In the genomic region with DNA sequence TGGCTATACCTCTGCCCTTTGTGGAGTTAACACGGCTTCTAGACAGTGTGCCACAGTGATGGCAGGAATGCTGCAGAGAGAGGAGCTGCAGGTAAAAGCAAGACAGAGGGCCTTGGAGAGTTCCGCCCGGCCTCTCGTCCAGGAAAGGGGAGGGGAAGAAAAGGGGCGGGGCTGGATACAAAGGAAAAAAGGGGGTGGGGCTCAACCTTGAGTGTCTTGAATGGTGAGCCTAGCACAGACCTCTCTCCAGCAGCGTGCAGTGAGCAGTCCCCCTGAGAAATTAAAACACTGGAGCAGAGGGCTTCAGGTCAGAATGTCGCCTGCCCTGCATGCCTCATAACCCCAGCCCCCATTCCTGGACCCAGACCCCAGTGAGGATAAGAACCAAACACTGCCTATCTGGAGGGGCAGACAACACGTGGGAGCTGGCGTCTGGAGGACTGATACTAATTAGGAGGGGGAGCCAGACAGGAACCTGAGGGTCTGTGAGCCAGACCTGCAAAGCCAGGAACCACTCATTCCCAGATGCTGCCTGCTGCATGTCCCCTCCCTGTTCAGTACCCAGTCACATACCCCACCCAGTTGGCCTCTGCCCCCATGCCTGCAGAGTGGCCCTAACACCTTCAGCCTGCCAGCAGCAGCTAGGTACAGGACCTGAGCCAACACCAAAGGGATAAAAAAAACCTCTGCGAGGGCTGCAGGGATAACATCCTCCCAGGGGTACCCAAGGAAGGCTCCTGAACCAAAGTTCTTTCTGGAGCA, we compare ENCODE assay signal across 9 mouse cellular contexts. TPM values are rescaled to one million over a fixed set of nuclear protein-coding genes. Genes with fewer than 3 reads are reported as not detected.
DNase-seq lines count a peak whose midpoint lies in the region; ATAC-seq and TF ChIP-seq lines count a peak whose summit lies in the region.
"Had no signal": no experiment of that assay in that cellular context is flagged by ENCODE, and none has a peak within 500 bp of the region (broad histone marks: within the 10 kb centered on the region; RNA-seq: fewer than 3 reads in every experiment).

No protein-coding gene starts in this region.

- 4% methylated on average over 10 of the region's 10 CpGs for WGBS in lung, embryonic 14.5 days
- 5% methylated on average over 9 of the region's 10 CpGs for WGBS in lung, adult 2 months
- WGBS in heart, embryonic 10.5 days = 8% methylated on average over 10 of the region's 10 CpGs
- WGBS in limb, embryonic 11.5 days = 2% methylated on average over 10 of the region's 10 CpGs
- WGBS in neural tube, embryonic 13.5 days = 7% methylated on average over 9 of the region's 10 CpGs

- ATAC-seq in lung, embryonic 14.5 days (ENCODE audit: insufficient read depth) = peak; percentile 85
- ATAC-seq in limb, embryonic 11.5 days (ENCODE audit: insufficient number of reproducible peaks, low FRiP score, low TSS enrichment, low read depth) = peak; percentile 89
- peak; percentile 52; the same call in 1 of the 2 replicates for ATAC-seq in neural tube, embryonic 13.5 days (ENCODE audit: low read depth)
- ATAC-seq in monocyte, adult 5-6 weeks (replicated peaks; ENCODE audit: insufficient number of reproducible peaks, low FRiP score, low TSS enrichment, poor library complexity, severe bottlenecking) = no peak

- H3K36me3 ChIP-seq in lung, embryonic 14.5 days (ENCODE audit: insufficient read depth) = no peaks in the 10 kb centered on the region
- no peaks in the 10 kb centered on the region for H3K36me3 ChIP-seq in heart, embryonic 10.5 days
- H3K36me3 ChIP-seq in limb, embryonic 11.5 days (ENCODE audit: control insufficient read depth, insufficient read depth, low read length) = no peaks in the 10 kb centered on the region
- no peaks in the 10 kb centered on the region for H3K36me3 ChIP-seq in neural tube, embryonic 13.5 days

- H3K4me1 ChIP-seq in lung, embryonic 14.5 days (ENCODE audit: insufficient read depth) = no peaks in the 10 kb centered on the region; the same call in 1 of the 2 replicates
- H3K4me1 ChIP-seq in lung, adult 2 months (ENCODE audit: control insufficient read depth, insufficient read depth, low read length) = no peaks in the 10 kb centered on the region
- peaks cover 50% of the 10 kb centered on the region for H3K4me1 ChIP-seq in heart, embryonic 10.5 days
- peaks cover 40% of the 10 kb centered on the region for H3K4me1 ChIP-seq in limb, embryonic 11.5 days (ENCODE audit: control insufficient read depth, insufficient read depth, low read length)
- H3K4me1 ChIP-seq in neural tube, embryonic 13.5 days (replicated peaks) = peaks cover 27% of the 10 kb centered on the region

- H3K27me3 ChIP-seq in lung, embryonic 14.5 days (ENCODE audit: insufficient read depth, low read length) = no peaks in the 10 kb centered on the region
- peaks cover 53% of the 10 kb centered on the region for H3K27me3 ChIP-seq in heart, embryonic 10.5 days (ENCODE audit: insufficient read depth, poor library complexity, severe bottlenecking)
- no peaks in the 10 kb centered on the region for H3K27me3 ChIP-seq in limb, embryonic 11.5 days (ENCODE audit: control insufficient read depth, insufficient read depth, low read length)
- no peaks in the 10 kb centered on the region for H3K27me3 ChIP-seq in neural tube, embryonic 13.5 days

- no peak for TF ChIP-seq CTCF in lung, embryonic 14.5 days (IDR thresholded peaks at IDR 0.05; ENCODE audit: low read depth)
- TF ChIP-seq CTCF in lung, adult 2 months (IDR thresholded peaks at IDR 0.05; ENCODE audit: insufficient read depth, low read length) = no peak

- TF ChIP-seq POLR2A in lung, adult 2 months (IDR thresholded peaks at IDR 0.05; ENCODE audit: borderline replicate concordance, extremely low read depth, low read depth, low read length) = no peak

- H3K9ac ChIP-seq in lung, embryonic 14.5 days = 0 out of 2 replicates have a peak overlapping the region, but pooled peaks have one; percentile 6
- H3K9ac ChIP-seq in limb, embryonic 11.5 days (ENCODE audit: low read length) = peak overlapping the region; percentile 55; the same call in 1 of the 2 replicates
- peak overlapping the region; percentile 52 for H3K9ac ChIP-seq in neural tube, embryonic 13.5 days
- H3K9ac ChIP-seq: liver, embryonic 14.5 days had no signal

- H3K4me2 ChIP-seq in lung, embryonic 14.5 days = peak overlapping the region; percentile 50
- H3K4me2 ChIP-seq in limb, embryonic 11.5 days (ENCODE audit: low read depth, severe bottlenecking) = peak overlapping the region; percentile 41
- H3K4me2 ChIP-seq in neural tube, embryonic 13.5 days = peak overlapping the region; percentile 27

- H3K27ac ChIP-seq in lung, embryonic 14.5 days (ENCODE audit: low read depth) = peak overlapping the region; percentile 24; the same call in 1 of the 2 replicates
- H3K27ac ChIP-seq in heart, embryonic 10.5 days = peak overlapping the region; percentile 82
- H3K27ac ChIP-seq in limb, embryonic 11.5 days (replicated peaks; ENCODE audit: low read depth, low read length) = peak overlapping the region; percentile 94
- H3K27ac ChIP-seq in neural tube, embryonic 13.5 days (replicated peaks) = no peak overlapping the region
- H3K27ac ChIP-seq: liver, embryonic 14.5 days had no signal

- H3K4me3 ChIP-seq in lung, embryonic 14.5 days (ENCODE audit: low read depth, low read length) = no peak overlapping the region
- no peak overlapping the region for H3K4me3 ChIP-seq in lung, adult 2 months (replicated peaks; ENCODE audit: extremely low read depth, low read depth, low read length)
- H3K4me3 ChIP-seq in heart, embryonic 10.5 days = peak overlapping the region; percentile 16
- H3K4me3 ChIP-seq in limb, embryonic 11.5 days (ENCODE audit: low read depth, low read length) = 0 out of 2 replicates have a peak overlapping the region, but pooled peaks have one; percentile 3
- H3K4me3 ChIP-seq in neural tube, embryonic 13.5 days = no peak overlapping the region

- peak; percentile 77 for DNase-seq in lung, embryonic 14.5 days
- DNase-seq in lung, adult 2 months = no peak
- peak; percentile 80 for DNase-seq in heart, embryonic 10.5 days (ENCODE audit: low spot score)
- peak; percentile 87 for DNase-seq in limb, embryonic 11.5 days (ENCODE audit: low spot score)
- DNase-seq in frontal cortex, postnatal 36 days (ENCODE audit: low spot score in 2 of 2) = no peak
- DNase-seq in spleen, postnatal 36 days (ENCODE audit: low spot score in 2 of 2) = no peak

- H3K9me3 ChIP-seq in lung, embryonic 14.5 days (ENCODE audit: low read depth, low read length) = no peaks in the 10 kb centered on the region
- no peaks in the 10 kb centered on the region for H3K9me3 ChIP-seq in heart, embryonic 10.5 days
- no peaks in the 10 kb centered on the region for H3K9me3 ChIP-seq in limb, embryonic 11.5 days (ENCODE audit: control insufficient read depth, low read length)
- no peaks in the 10 kb centered on the region for H3K9me3 ChIP-seq in neural tube, embryonic 13.5 days

RNA-seq across cellular contexts. Expression of a gene that starts 40.2 kb away (rescaled TPM):
- 36.3 and 42.4 TPM in 2 replicates for polyA plus RNA-seq in lung, embryonic 14.5 days (2014; fragmentation: Nextera tagmentation; extraction: Ambion mirVana)
- 23.4 and 23.6 TPM in 2 replicates for polyA plus RNA-seq in lung, adult 2 months (2012; rRNA removed)
- 36.4 and 38.7 TPM in 2 replicates for polyA plus RNA-seq in heart, embryonic 10.5 days (2016; fragmentation: Nextera tagmentation; extraction: Ambion mirVana)
- polyA plus RNA-seq in limb, embryonic 11.5 days (2014; fragmentation: Nextera tagmentation; extraction: Ambion mirVana) = 51.7 and 56.6 TPM in 2 replicates
- polyA plus RNA-seq in neural tube, embryonic 13.5 days (2015; fragmentation: Nextera tagmentation; extraction: Ambion mirVana) = 59.4 and 64.3 TPM in 2 replicates
- total RNA-seq in monocyte, adult 5-6 weeks (2017) = 24.0 to 67.4 TPM (median 25.2 TPM) in 3 replicates

Comparison
In these comparisons a context has a peak if more than half of its experiments do, and no peak if none do; other contexts are left out.
1. DNase-seq: peak in lung, embryonic 14.5 days (single experiment), heart, embryonic 10.5 days (single experiment) and limb, embryonic 11.5 days (single experiment); none in lung, adult 2 months (single experiment), frontal cortex, postnatal 36 days (0 of 2) and spleen, postnatal 36 days (0 of 2).
2. H3K4me3 ChIP-seq: peak in heart, embryonic 10.5 days (single experiment) and limb, embryonic 11.5 days (single experiment); none in lung, embryonic 14.5 days (single experiment), lung, adult 2 months (single experiment) and neural tube, embryonic 13.5 days (single experiment).
3. Peak in every context shown above with its lines, with median percentiles within 50 percentile points of each other: H3K4me2 ChIP-seq and H3K9ac ChIP-seq.